Mouse (Mus musculus): ENCODE results near the gene Pno1.
"Not testable (repeated sequence)": the region's sequence is repeated elsewhere in the genome, so short reads cannot be mapped to it uniquely, and the experiment has no call there.

The Pno1 gene

GRCm38 (mm10) chr11:17211258-17212140 is at the start of gene Pno1:
TSS of gene Pno1 (minus strand) at chr11:17211568.
- peak; percentile 97 for DNase-seq

- DNase-seq: peak in 1 of 2 experiments; percentile 37
Measured at GRCm38 (mm10) chr11:17257861-17258260, 46.5 kb upstream of the Pno1 start.

GRCm38 (mm10) chr11:17257443-17257842 is 46.1 kb upstream of the Pno1 start, which contains the start of gene C1d:
TSS of gene C1d (plus strand) at chr11:17257579.
- peak; percentile 91 to 94 for DNase-seq

- DNase-seq: no peak
Measured at GRCm38 (mm10) chr11:17256813-17257365, 45.5 kb upstream of the Pno1 start.

GRCm38 (mm10) chr11:17248715-17249114 is 37.3 kb upstream of the Pno1 start:
- no peak for DNase-seq

GRCm38 (mm10) chr11:17238598-17238997 is 27.2 kb upstream of the Pno1 start:
- DNase-seq: not testable (repeated sequence)

GRCm38 (mm10) chr11:17236449-17237037 is 25.2 kb upstream of the Pno1 start:
- DNase-seq: no peak

- no peak for DNase-seq
Measured at GRCm38 (mm10) chr11:17232792-17233191, 21.4 kb upstream of the Pno1 start.

GRCm38 (mm10) chr11:17221126-17221525 is 9.8 kb upstream of the Pno1 start:
- DNase-seq: no peak

- DNase-seq: no peak
Measured at GRCm38 (mm10) chr11:17215475-17215874, 4.1 kb upstream of the Pno1 start.

GRCm38 (mm10) chr11:17212903-17213509 is 1.6 kb upstream of the Pno1 start:
- no peak for DNase-seq

- no peak for DNase-seq
Measured at GRCm38 (mm10) chr11:17212141-17212495, 750 bp upstream of the Pno1 start.

GRCm38 (mm10) chr11:17202481-17202880 is 8.9 kb downstream of the Pno1 start:
- DNase-seq: no peak

- no peak for DNase-seq
Measured at GRCm38 (mm10) chr11:17200936-17201335, 10.4 kb downstream of the Pno1 start.

- no peak for DNase-seq
Measured at GRCm38 (mm10) chr11:17199840-17200501, 11.4 kb downstream of the Pno1 start.

GRCm38 (mm10) chr11:17199170-17199569 is 12.2 kb downstream of the Pno1 start:
- DNase-seq: no peak

GRCm38 (mm10) chr11:17192151-17192844 is 19.1 kb downstream of the Pno1 start:
- peak in 1 of 2 experiments; percentile 31 for DNase-seq

GRCm38 (mm10) chr11:17188786-17189185 is 22.6 kb downstream of the Pno1 start:
- no peak for DNase-seq

GRCm38 (mm10) chr11:17187649-17188048 is 23.7 kb downstream of the Pno1 start:
- DNase-seq: no peak

- no peak for DNase-seq
Measured at GRCm38 (mm10) chr11:17183165-17183564, 28.2 kb downstream of the Pno1 start.

GRCm38 (mm10) chr11:17181807-17182206 is 29.6 kb downstream of the Pno1 start, which contains the start of gene Wdr92:
TSS of gene Wdr92 (plus strand) at chr11:17182107.
- no peak for DNase-seq

GRCm38 (mm10) chr11:17180753-17181152 is 30.6 kb downstream of the Pno1 start:
- DNase-seq: no peak

All from kidney, adult 8-10 months (tissue).